Mouse (Mus musculus): Measurements from ENCODE around the gene Elp5.

- no peak for TF ChIP-seq CTCF (conservative IDR thresholded peaks at IDR 0.05 in 1 of 2, IDR thresholded peaks at IDR 0.05 in 1 of 2; ENCODE audit: low read depth in 2 of 2, low read length in 2 of 2)
- TF ChIP-seq POLR2A (IDR thresholded peaks at IDR 0.05; ENCODE audit: low read depth, low read length), result no peak
- TF ChIP-seq JUND (conservative IDR thresholded peaks at IDR 0.05; ENCODE audit: low read depth, low read length), result no peak
- no peak for TF ChIP-seq ZKSCAN1 (IDR thresholded peaks at IDR 0.05; ENCODE audit: borderline replicate concordance, low read depth, low read length)
- TF ChIP-seq MAX (IDR thresholded peaks at IDR 0.05; ENCODE audit: low read length), result no peak
- TF ChIP-seq NELFE (IDR thresholded peaks at IDR 0.05; ENCODE audit: low read depth, low read length), result no peak
- TF ChIP-seq NRF1 (IDR thresholded peaks at IDR 0.05; ENCODE audit: low read depth, low read length), result no peak
- no peak for TF ChIP-seq TCF12 (IDR thresholded peaks at IDR 0.05; ENCODE audit: low read depth, low read length)
Measured at GRCm38 (mm10) chr11:69984431-69984830, 2.1 kb upstream of the Elp5 start.
